Mouse (Mus musculus): ENCODE data around the gene Pcnx.

DNA sequence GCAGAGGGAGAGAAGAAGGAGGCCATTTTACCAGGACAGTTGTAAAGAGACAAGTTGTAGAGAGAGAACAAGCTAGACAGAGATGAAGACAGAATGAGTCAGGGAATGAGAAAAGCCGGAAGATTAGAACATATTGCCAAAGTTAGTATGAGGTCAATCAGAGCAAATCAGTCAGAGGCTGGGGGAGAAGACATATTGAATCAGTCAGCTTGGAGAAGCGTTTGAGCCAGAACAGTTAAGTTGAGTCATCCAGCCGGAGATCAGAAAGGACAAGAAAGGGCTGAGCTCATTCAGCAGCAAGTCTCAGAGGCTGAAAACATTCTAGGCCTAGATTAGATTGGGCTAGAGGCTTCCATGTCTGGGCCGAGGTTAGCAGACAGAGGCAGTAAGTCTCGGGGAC is 18.8 kb upstream of the Pcnx start:
- TF ChIP-seq CTCF (IDR thresholded peaks at IDR 0.05; ENCODE audit: borderline replicate concordance, control insufficient read depth, extremely low read depth, insufficient read depth, low read length, poor library complexity) (no peak), POLR2A (IDR thresholded peaks at IDR 0.05; ENCODE audit: control insufficient read depth, extremely low read depth, insufficient read depth, low read length, poor library complexity) (no peak)

Data from thymus, adult 2 months (tissue).